Mouse (Mus musculus) forebrain, embryonic 14.5 days (tissue): ENCODE results near the gene Entpd1. TPM values are rescaled to one million over a fixed set of nuclear protein-coding genes. Genes with fewer than 3 reads are reported as not detected.
"Not testable (repeated sequence)": the region's sequence is repeated elsewhere in the genome, so short reads cannot be mapped to it uniquely, and the experiment has no call there.

Experiments
- ATAC-seq: fragments of 200-750 bp; cut with Nextera tagmentation; 2 replicates; pipeline ENCODE4 v1.8.0; 2017; ENCODE audit warnings: mild to moderate bottlenecking, moderate library complexity
- DNase-seq: peaks from one replicate; pipeline ENCODE4 v3.0.0-alpha.2; 2015; ENCODE audit warnings: low spot score
- H3K27ac ChIP-seq: fragments of 300-500 bp; sonication (generic); 2 replicates; pipeline ENCODE4 v1.5.1; 2014; ENCODE audit warnings: low read depth, mild to moderate bottlenecking, control low read depth, low read length, moderate library complexity
- H3K27me3 ChIP-seq: fragments of 300-500 bp; sonication (generic); replicated peaks from 2 replicates; pipeline ENCODE4 v1.6.1; 2014; ENCODE audit warnings: low read length, control low read depth, mixed read lengths; ENCODE audit not compliant: control insufficient read depth, insufficient read depth
- H3K36me3 ChIP-seq: fragments of 300-500 bp; sonication (generic); 2 replicates; pipeline ENCODE4 v1.6.1; 2014; ENCODE audit warnings: low read length, control low read depth; ENCODE audit not compliant: control insufficient read depth, insufficient read depth
- H3K4me1 ChIP-seq: fragments of 300-500 bp; sonication (generic); 2 replicates; pipeline ENCODE4 v1.6.1; 2014; ENCODE audit warnings: antibody characterized with exemption, low read length, control low read depth; ENCODE audit not compliant: control insufficient read depth, insufficient read depth
- H3K4me2 ChIP-seq: fragments of 300-500 bp; sonication (generic); 2 replicates; pipeline ENCODE4 v1.6.1; 2014; ENCODE audit warnings: mild to moderate bottlenecking, control low read depth, low read length
- H3K4me3 ChIP-seq: fragments of 300-500 bp; sonication (generic); 2 replicates; pipeline ENCODE4 v1.5.1; 2014; ENCODE audit warnings: low read depth, low read length, control low read depth
- H3K9ac ChIP-seq: fragments of 300-500 bp; sonication (generic); 2 replicates; pipeline ENCODE4 v1.6.1; 2014; ENCODE audit warnings: mild to moderate bottlenecking, low read length, control low read depth, moderate library complexity
- H3K9me3 ChIP-seq: fragments of 300-500 bp; sonication (generic); replicated peaks from 2 replicates; pipeline ENCODE4 v1.6.1; 2016; ENCODE audit warnings: low read length, control low read depth, mixed read lengths; ENCODE audit not compliant: control insufficient read depth
- WGBS: fragments of 180-500 bp; shearing (Covaris S2); extraction: QIAGEN DNeasy Blood & Tissue Kit; methylation state at CpG from one replicate; pipeline ENCODE4 v1.1.7; 2014; 5-methylcytosine and 5-hydroxymethylcytosine counted together
- polyA plus RNA-seq: library from polyadenylated mRNA; unstranded; fragments of >200 nt; fragmentation: Nextera tagmentation; extraction: Ambion mirVana; gene quantifications from 2 replicates; pipeline ENCODE4 v1.2.1, GENCODE M21; 2014

Entpd1 gene
- polyA plus RNA-seq, 1 experiment from 2014 or later = 9.1 TPM

- 3% methylated on average over 30 of the region's 30 CpGs for WGBS
- Histone ChIP-seq H3K9me3 (no peaks in the 10 kb centered on the region), H3K36me3 (peaks cover 20% of the 10 kb centered on the region), H3K27me3 (no peaks in the 10 kb centered on the region), H3K9ac (peak overlapping the region; percentile 82), H3K4me3 (peak overlapping the region; percentile 86), H3K4me1 (peaks cover 11% of the 10 kb centered on the region), H3K27ac (peak overlapping the region; percentile 69), H3K4me2 (peak overlapping the region; percentile 83)
- DNase-seq = peak; percentile 22
- peak; percentile 62 for ATAC-seq
Observed at GRCm38 (mm10) chr19:40587491-40588292, 24.5 kb upstream of the Entpd1 start.

DNA sequence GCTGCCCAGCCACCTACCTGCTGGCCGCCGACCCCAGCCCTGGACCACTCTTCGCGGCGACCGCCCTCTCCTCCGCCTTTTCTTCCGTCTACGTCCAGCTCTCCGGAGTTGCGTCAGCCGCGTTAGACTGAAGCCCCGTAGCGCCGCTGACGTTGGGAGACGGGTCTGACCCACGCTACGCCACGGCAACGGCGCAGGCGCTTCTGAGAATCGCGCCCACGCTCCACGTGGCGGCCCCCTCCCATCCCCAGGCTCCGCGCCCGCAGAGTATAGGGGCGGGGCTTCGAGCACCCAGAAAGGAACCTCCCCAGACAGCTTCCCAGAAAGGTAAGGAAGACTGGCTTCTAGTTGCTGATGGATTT is 23.9 kb upstream of the Entpd1 start, which contains the start of gene Aldh18a1:
Gene Aldh18a1, minus strand, starts transcription at position 171 of the 362 bp plus-strand sequence.
- H3K4me2 ChIP-seq = peak within 1 kb of the TSS; percentile 83
- ATAC-seq (peak; percentile 96), DNase-seq (peak; percentile 97)
- H3K27ac ChIP-seq = peak within 1 kb of the TSS; percentile 69
- H3K36me3 ChIP-seq = peaks cover 15% of the 10 kb centered on the region
- under 1% methylated on average over 34 of the region's 34 CpGs for WGBS
- H3K9ac ChIP-seq = peak within 1 kb of the TSS; percentile 82
- H3K4me1 ChIP-seq = peaks cover 11% of the 10 kb centered on the region
- no peaks in the 10 kb centered on the region for H3K27me3 ChIP-seq
- peak within 1 kb of the TSS; percentile 86 for H3K4me3 ChIP-seq
- no peaks in the 10 kb centered on the region for H3K9me3 ChIP-seq

- Histone ChIP-seq H3K36me3 (peaks cover 7% of the 10 kb centered on the region), H3K4me3 (peak overlapping the region; percentile 86), H3K4me1 (peaks cover 11% of the 10 kb centered on the region), H3K4me2 (peak overlapping the region; percentile 83), H3K27ac (peak overlapping the region; percentile 61; the same call in 1 of the 2 replicates), H3K9ac (peak overlapping the region; percentile 56), H3K9me3 (no peaks in the 10 kb centered on the region), H3K27me3 (no peaks in the 10 kb centered on the region)
- WGBS = 4% methylated on average over 18 of the region's 18 CpGs
- peak; percentile 70 for ATAC-seq
- DNase-seq = peak; percentile 96
Observed at GRCm38 (mm10) chr19:40588847-40589529, 23.2 kb upstream of the Entpd1 start.

DNA sequence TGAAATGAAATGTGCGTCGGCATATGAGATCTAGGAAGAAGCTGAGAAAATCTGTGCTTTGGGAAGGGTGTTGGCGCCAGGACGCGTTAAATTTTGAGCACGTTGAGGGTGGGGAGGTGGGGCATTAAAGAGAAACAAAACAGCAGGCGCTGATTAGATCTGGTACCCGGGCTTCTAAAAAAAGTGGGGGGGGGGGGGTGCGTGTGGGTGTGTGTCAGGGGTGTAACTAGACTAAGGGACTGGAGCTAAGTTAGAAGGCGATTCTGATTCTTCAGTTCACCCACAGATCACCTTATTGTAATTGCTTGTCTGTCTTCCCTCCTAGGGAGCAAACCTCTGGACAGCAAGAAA is 22.7 kb upstream of the Entpd1 start:
- H3K4me1 ChIP-seq = peaks cover 11% of the 10 kb centered on the region
- DNase-seq = no peak
- under 1% methylated on average over 9 of the region's 10 CpGs for WGBS
- peak overlapping the region; percentile 83 for H3K4me2 ChIP-seq
- no peaks in the 10 kb centered on the region for H3K9me3 ChIP-seq
- H3K27ac ChIP-seq = peak overlapping the region; percentile 44; the same call in 1 of the 2 replicates
- ATAC-seq = 0 out of 2 replicates have a peak, but pooled peaks have one; percentile 0
- peak overlapping the region; percentile 86 for H3K4me3 ChIP-seq
- peaks cover 5% of the 10 kb centered on the region for H3K36me3 ChIP-seq
- peak overlapping the region; percentile 56 for H3K9ac ChIP-seq
- H3K27me3 ChIP-seq = no peaks in the 10 kb centered on the region

DNA sequence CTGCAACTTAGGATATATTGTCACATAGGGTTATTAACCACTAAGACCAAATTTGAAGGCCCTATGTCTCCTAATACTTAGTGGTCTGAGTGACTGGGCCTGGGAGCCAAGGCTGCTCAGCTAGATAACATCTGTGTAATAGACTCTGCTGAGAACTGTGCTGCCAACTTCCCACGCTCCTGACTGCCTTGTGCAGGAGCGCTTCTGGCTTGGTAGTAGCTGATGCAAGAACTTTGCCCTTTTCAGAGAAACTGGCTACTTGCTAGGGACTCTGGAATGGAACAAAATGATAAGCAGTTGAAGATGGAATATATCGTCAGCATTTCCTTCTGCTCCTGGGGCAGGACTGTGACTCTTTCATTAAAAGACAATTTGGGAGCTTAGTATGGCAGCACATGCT is 16.9 kb upstream of the Entpd1 start:
- DNase-seq (no peak), ATAC-seq (no peak)
- no peak overlapping the region for H3K4me3 ChIP-seq
- no peak overlapping the region for H3K9ac ChIP-seq
- no peaks in the 10 kb centered on the region for H3K27me3 ChIP-seq
- WGBS = 94% methylated on average over 3 of the region's 3 CpGs
- no peaks in the 10 kb centered on the region for H3K4me1 ChIP-seq
- peaks cover 22% of the 10 kb centered on the region for H3K36me3 ChIP-seq
- H3K9me3 ChIP-seq = no peaks in the 10 kb centered on the region
- no peak overlapping the region for H3K4me2 ChIP-seq
- no peak overlapping the region for H3K27ac ChIP-seq

DNA sequence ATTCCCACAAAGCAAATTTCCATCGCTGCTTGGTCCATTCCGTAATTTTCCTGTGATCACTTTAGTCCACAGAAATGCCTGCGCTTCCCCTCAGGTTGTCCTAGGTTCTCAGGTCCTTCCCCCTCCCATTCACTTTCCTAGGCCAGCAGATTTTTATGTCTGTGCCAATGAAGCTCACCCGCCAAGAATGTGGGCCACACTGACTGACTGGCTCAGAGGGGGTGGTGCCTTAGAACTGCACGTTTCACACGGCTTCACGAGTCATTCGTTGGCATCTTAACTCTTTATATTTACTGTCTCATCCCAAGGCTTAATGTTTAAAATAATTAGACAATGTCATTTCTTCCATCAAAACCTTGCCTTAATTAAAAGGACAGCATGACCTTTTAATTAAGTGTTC is 16.3 kb upstream of the Entpd1 start:
- Histone ChIP-seq H3K9me3 (no peaks in the 10 kb centered on the region), H3K36me3 (peaks cover 22% of the 10 kb centered on the region), H3K9ac (no peak overlapping the region), H3K4me2 (no peak overlapping the region), H3K27ac (no peak overlapping the region), H3K27me3 (no peaks in the 10 kb centered on the region), H3K4me1 (no peaks in the 10 kb centered on the region), H3K4me3 (no peak overlapping the region)
- no peak for ATAC-seq
- 83% methylated on average over 8 of the region's 8 CpGs for WGBS
- DNase-seq = no peak

DNA sequence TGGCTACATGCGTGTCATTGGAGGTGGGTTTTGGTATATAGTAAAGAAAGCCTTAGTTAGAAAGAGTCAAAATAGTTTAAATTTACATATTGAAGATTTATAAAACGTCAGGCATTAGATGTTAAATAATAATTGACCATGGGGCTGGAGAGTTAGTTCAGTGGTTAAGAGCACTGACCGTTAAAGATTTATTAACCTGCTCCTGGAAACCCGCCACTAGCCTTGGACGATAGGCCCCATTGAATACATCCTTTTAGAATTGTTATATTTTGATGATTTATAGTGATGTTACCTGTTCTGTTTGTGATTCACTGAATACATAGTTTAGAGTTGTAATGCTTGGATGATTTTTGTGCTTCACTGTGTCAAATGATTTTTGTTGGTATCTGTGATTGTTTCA is 11.3 kb upstream of the Entpd1 start:
- ATAC-seq, H3K9me3 ChIP-seq, DNase-seq, H3K27ac ChIP-seq, H3K4me3 ChIP-seq, H3K27me3 ChIP-seq, H3K4me2 ChIP-seq, H3K9ac ChIP-seq, H3K4me1 ChIP-seq: not testable (repeated sequence)
- 93% methylated on average over 5 of the region's 5 CpGs for WGBS
- peaks cover 37% of the 10 kb centered on the region for H3K36me3 ChIP-seq

- Histone ChIP-seq H3K4me1 (no peaks in the 10 kb centered on the region), H3K27me3 (no peaks in the 10 kb centered on the region), H3K4me3 (no peak overlapping the region), H3K9ac (no peak overlapping the region), H3K36me3 (peaks cover 40% of the 10 kb centered on the region), H3K27ac (no peak overlapping the region), H3K4me2 (no peak overlapping the region), H3K9me3 (no peaks in the 10 kb centered on the region)
- WGBS = 93% methylated on average over 3 of the region's 3 CpGs
- ATAC-seq = no peak
- DNase-seq = no peak
Observed at GRCm38 (mm10) chr19:40601870-40602269, 10.3 kb upstream of the Entpd1 start.

DNA sequence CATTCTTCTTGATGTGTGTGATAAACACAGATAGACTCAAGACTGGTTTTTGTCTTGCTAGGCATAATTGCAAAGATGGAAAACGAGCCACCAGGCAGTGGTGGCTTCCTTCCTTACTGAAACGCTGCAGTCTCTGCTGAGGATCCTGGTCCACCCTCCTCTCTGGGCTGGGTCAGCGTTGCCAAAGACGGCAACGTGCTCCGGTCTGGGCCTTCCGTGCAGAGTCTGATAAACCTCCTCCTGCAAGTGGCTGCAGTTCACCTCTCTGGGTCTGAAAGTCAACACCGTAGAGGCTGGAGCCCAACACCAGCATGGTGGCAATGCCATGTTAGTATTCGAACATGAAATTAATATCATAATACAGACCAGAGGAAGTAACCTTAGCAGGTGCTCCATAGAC is 7.0 kb upstream of the Entpd1 start:
- DNase-seq (no peak), ATAC-seq (no peak)
- H3K4me1 ChIP-seq = no peaks in the 10 kb centered on the region
- H3K9ac ChIP-seq = no peak overlapping the region
- no peak overlapping the region for H3K4me3 ChIP-seq
- no peaks in the 10 kb centered on the region for H3K9me3 ChIP-seq
- no peak overlapping the region for H3K4me2 ChIP-seq
- H3K27ac ChIP-seq = no peak overlapping the region
- peaks cover 58% of the 10 kb centered on the region for H3K36me3 ChIP-seq
- 92% methylated on average over 9 of the region's 9 CpGs for WGBS
- no peaks in the 10 kb centered on the region for H3K27me3 ChIP-seq
